Mouse (Mus musculus) liver, embryonic 13.5 days (tissue): ENCODE data around the gene Aldoart2. TPM values are rescaled to one million over a fixed set of nuclear protein-coding genes. Genes with fewer than 3 reads are reported as not detected.

Experiments used
- polyA plus RNA-seq: library from polyadenylated mRNA; unstranded; fragments of >200 nt; fragmentation: Nextera tagmentation; extraction: Ambion mirVana; gene quantifications from 2 replicates; pipeline ENCODE4 v1.2.1, GENCODE M21; 2015

The Aldoart2 gene
- polyA plus RNA-seq, 1 experiment from 2014 or later, result not detected

Other genes with a start within 250 kb of the Aldoart2 start
- 281 and 285 TPM in 2 replicates for gene Psma6, start 181.0 kb upstream of the Aldoart2 start, polyA plus RNA-seq
- gene Nfkbia, start 72.6 kb upstream of the Aldoart2 start, polyA plus RNA-seq, result 15.0 and 15.6 TPM in 2 replicates
- not detected in 2 replicates for gene Insm2, start 34.2 kb downstream of the Aldoart2 start, polyA plus RNA-seq